Mouse (Mus musculus) Patski (cell line): ENCODE measurements at regions not wholly inside any gene's neighbourhood (a gene's known extent, or its start where the extent isn't known, plus 50 kb on each side); places are given as distances from the start of the nearest gene placed in this dataset.

ENCODE experiments used
- ATAC-seq: fragments of 100-300 bp; one replicate; pipeline ENCODE4 v1.8.0; 2021
- CTCF ChIA-PET: fragments of 350-600 bp; sonication (Branson Sonifier 250); formaldehyde crosslinking; loops from one replicate; lab custom pipeline; 2022; ENCODE audit warnings: inconsistent platforms; lab: Charles Lee
- POLR2A ChIA-PET: fragments of 350-600 bp; sonication (Branson Sonifier 250); formaldehyde crosslinking; loops from one replicate; lab custom pipeline; 2022; ENCODE audit warnings: antibody characterized with exemption, inconsistent platforms; lab: Charles Lee
- DNase-seq: peaks from one replicate; pipeline ENCODE4 v3.0.0-alpha.2; 2011; ENCODE audit warnings: low read depth, low spot score
- H3K27me3 ChIP-seq: fragments of 371-371 bp; one replicate; pipeline ENCODE4 v1.5.1; 2021
- CTCF ChIP-seq: fragments of 100-300 bp; IDR thresholded peaks from one replicate; pipeline ENCODE4 v1.5.1; 2021
- in situ Hi-C: fragments of 300-500 bp; cut with MboI; formaldehyde crosslinking; loops from 3 replicates; pipeline ENCODE4 v1.11.1; 2018; ENCODE audit warnings: low pct_unique_long_range_greater_than_20kb, mixed read lengths

DNA sequence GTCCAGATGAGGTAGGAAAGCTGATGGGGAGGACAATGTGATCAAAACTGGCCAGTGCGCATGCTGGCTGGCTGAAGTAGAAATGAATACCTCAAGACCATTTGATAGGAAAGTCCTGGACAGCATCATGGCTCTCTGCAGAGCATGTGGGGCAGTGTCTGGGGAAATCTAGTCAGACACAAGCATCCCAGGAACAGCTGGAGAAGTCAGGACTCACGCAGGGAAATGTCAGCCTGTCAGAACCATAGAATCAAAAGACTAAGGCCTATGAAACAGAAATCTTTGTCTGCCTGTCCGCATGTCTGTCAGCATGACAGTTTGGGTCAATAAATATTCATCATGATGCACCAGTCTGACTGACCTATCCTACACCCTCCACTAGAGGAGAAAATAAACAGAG, 73.7 kb upstream of the Wars2 start:
- no peak for DNase-seq

More for the DNA sequence above, 73.7 kb upstream of the Wars2 start:
- in situ Hi-C loops, result no loop called here
- ChIA-PET CTCF (interaction anchor here (0.9 to 1.5 kb wide), 3 partner anchors 8 to 16 kb away, joined by 3 to 4 read pairs (median 3); no protein-coding TSS in a partner anchor), POLR2A (interaction anchor here (0.7 kb wide), 1 partner anchor 631 kb away, joined by 3 read pairs; no protein-coding TSS in a partner anchor)
- no peak for TF ChIP-seq CTCF
- H3K27me3 ChIP-seq, result no peaks in the 10 kb centered on the region
- no peak for ATAC-seq
